Mouse (Mus musculus): ENCODE measurements around the gene Retreg2. TPM values are rescaled to one million over a fixed set of nuclear protein-coding genes. Genes with fewer than 3 reads are reported as not detected.

Retreg2 gene
- polyA plus RNA-seq, 1 experiment from 2014 or later: 136 TPM

DNA sequence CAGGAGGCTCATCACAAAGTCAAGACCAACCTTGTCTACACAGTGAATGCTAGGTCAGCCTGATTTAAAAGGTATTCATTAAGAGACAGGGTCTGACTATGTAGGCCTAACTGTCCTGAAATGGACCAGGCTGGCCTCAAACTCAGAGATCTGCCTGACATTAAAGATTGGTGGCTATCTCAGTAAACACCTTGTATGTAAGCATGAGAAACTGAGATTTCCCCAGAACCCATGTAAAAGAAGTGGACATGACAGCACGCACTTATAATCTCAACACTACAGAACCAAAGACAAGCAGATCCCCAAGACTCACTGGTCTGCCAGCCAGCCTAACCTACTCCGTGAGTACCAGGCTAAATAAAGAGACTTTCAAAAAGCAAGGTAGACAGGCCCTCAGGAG lies 4.1 kb upstream of the Retreg2 start:
- ATAC-seq (ENCODE audit: low FRiP score) (no peak), DNase-seq (ENCODE audit: low spot score) (no peak)
- Histone ChIP-seq H3K9me3 (ENCODE audit: control insufficient read depth, low read length) (no peaks in the 10 kb centered on the region), H3K4me2 (replicated peaks) (no peak overlapping the region), H3K4me1 (replicated peaks; ENCODE audit: control insufficient read depth, insufficient read depth, low read length) (peaks cover 11% of the 10 kb centered on the region), H3K36me3 (replicated peaks; ENCODE audit: control insufficient read depth, insufficient read depth) (peaks cover 47% of the 10 kb centered on the region), H3K9ac (no peak overlapping the region), H3K27me3 (ENCODE audit: control insufficient read depth, insufficient read depth, low read length) (no peaks in the 10 kb centered on the region), H3K4me3 (replicated peaks; ENCODE audit: low read length) (no peak overlapping the region), H3K27ac (no peak overlapping the region)
- 93% methylated on average over 2 of the region's 2 CpGs for WGBS

DNA sequence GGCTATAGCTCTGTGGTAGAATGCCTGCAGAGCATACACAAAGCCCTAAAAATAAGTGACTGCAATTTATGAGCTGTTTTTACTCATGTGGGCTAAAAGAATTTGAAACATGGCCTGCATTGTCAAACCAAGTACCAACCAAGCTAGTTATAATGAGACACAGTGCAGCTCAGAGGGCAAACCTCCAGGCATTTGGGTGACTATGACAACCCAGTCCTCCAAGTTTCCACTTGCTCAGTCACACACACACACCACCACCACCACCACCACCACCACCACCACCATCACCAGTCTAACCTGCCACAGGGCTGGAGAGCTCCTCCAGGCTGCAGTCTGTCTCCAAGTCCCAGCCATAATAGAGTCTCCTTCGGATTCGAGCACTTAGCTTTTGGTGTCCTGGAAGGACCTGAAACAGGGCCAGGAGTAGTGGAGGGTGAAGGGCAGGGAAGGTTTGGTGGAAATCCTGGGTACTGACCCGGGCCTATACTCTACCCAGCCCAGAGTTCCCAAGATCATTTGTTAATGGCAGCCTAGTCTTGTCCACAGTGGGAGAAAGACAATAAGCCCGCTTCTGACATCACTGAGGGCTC lies 1.9 kb upstream of the Retreg2 start:
- ATAC-seq (ENCODE audit: low FRiP score): no peak
- WGBS: 56% methylated on average over 4 of the region's 4 CpGs
- Histone ChIP-seq H3K27ac (peak overlapping the region; percentile 96; the same call in 1 of the 2 replicates), H3K27me3 (ENCODE audit: control insufficient read depth, insufficient read depth, low read length) (no peaks in the 10 kb centered on the region), H3K4me1 (replicated peaks; ENCODE audit: control insufficient read depth, insufficient read depth, low read length) (peaks cover 22% of the 10 kb centered on the region), H3K9ac (peak overlapping the region; percentile 96), H3K9me3 (ENCODE audit: control insufficient read depth, low read length) (no peaks in the 10 kb centered on the region), H3K4me2 (replicated peaks) (peak overlapping the region; percentile 82), H3K4me3 (replicated peaks; ENCODE audit: low read length) (peak overlapping the region; percentile 85), H3K36me3 (replicated peaks; ENCODE audit: control insufficient read depth, insufficient read depth) (peaks cover 57% of the 10 kb centered on the region)
- no peak for DNase-seq (ENCODE audit: low spot score)

- Histone ChIP-seq H3K27me3 (ENCODE audit: control insufficient read depth, insufficient read depth, low read length) (no peaks in the 10 kb centered on the region), H3K36me3 (replicated peaks; ENCODE audit: control insufficient read depth, insufficient read depth) (peaks cover 57% of the 10 kb centered on the region), H3K9ac (peak overlapping the region; percentile 96), H3K4me2 (replicated peaks) (peak overlapping the region; percentile 82), H3K9me3 (ENCODE audit: control insufficient read depth, low read length) (no peaks in the 10 kb centered on the region), H3K4me3 (replicated peaks; ENCODE audit: low read length) (peak overlapping the region; percentile 85), H3K27ac (peak overlapping the region; percentile 96), H3K4me1 (replicated peaks; ENCODE audit: control insufficient read depth, insufficient read depth, low read length) (peaks cover 22% of the 10 kb centered on the region)
- under 1% methylated on average over 53 of the region's 53 CpGs for WGBS
- ATAC-seq (ENCODE audit: low FRiP score): 0 out of 2 replicates have a peak, but pooled peaks have one; percentile 9
- peak; percentile 38 for DNase-seq (ENCODE audit: low spot score)
These were observed 940 bp upstream of the Retreg2 start for GRCm38 (mm10) chr1:75141486-75142190.

GRCm38 (mm10) chr1:75145589-75145988 lies 3.0 kb downstream of the Retreg2 start:
- Histone ChIP-seq H3K36me3 (replicated peaks; ENCODE audit: control insufficient read depth, insufficient read depth) (peaks cover 59% of the 10 kb centered on the region), H3K27me3 (ENCODE audit: control insufficient read depth, insufficient read depth, low read length) (no peaks in the 10 kb centered on the region)
- no peak for ATAC-seq (ENCODE audit: low FRiP score)

DNA sequence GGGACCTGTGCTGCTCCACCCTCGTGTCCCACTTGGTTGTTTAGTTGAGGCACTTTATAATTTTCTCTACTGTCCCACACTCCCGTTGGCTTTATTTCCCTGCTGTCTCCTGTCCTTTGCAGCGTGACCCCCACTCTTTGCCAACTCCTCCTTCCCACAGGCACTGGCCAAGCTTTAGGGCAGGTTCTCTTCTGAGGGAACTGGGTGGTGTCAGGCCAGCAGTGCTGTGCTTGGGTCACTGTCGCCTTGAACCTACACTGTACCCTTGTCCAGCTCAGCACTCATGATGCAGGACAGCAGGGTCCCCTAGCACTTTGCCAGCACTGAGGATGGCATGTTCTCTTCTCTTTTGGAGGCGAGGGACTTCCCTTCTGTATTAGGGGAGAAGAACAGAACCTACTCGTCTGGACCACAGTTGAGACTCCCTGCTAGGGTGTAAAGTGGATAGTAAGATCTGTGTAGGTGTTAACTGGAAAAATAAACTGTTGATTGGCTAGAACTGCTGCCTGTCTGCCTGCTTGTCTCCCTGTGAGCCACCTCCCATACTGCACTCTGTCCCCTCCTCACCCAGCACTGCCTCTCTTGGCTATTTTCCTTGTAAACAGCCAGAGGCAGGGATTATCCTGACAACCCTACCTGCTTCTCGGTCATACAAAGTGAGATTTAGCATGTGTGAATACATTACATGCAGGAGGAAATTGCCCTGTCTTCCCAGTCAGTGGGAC lies 5.0 kb downstream of the Retreg2 start:
- WGBS: 85% methylated on average over 7 of the region's 7 CpGs
- Histone ChIP-seq H3K9me3 (ENCODE audit: control insufficient read depth, low read length) (no peaks in the 10 kb centered on the region), H3K9ac (no peak overlapping the region), H3K4me3 (replicated peaks; ENCODE audit: low read length) (no peak overlapping the region), H3K36me3 (replicated peaks; ENCODE audit: control insufficient read depth, insufficient read depth) (peaks cover 59% of the 10 kb centered on the region), H3K4me1 (replicated peaks; ENCODE audit: control insufficient read depth, insufficient read depth, low read length) (peaks cover 11% of the 10 kb centered on the region), H3K27me3 (ENCODE audit: control insufficient read depth, insufficient read depth, low read length) (no peaks in the 10 kb centered on the region), H3K27ac (no peak overlapping the region), H3K4me2 (replicated peaks) (no peak overlapping the region)
- DNase-seq (ENCODE audit: low spot score): no peak
- ATAC-seq (ENCODE audit: low FRiP score): no peak

More at GRCm38 (mm10) chr1:75145589-75145988, 3.0 kb downstream of the Retreg2 start:
- no peaks in the 10 kb centered on the region for H3K9me3 ChIP-seq (ENCODE audit: control insufficient read depth, low read length)
- H3K9ac ChIP-seq: no peak overlapping the region
- 92% methylated on average over 3 of the region's 3 CpGs for WGBS
- H3K4me2 ChIP-seq (replicated peaks): no peak overlapping the region
- no peak overlapping the region for H3K4me3 ChIP-seq (replicated peaks; ENCODE audit: low read length)
- no peak overlapping the region for H3K27ac ChIP-seq
- no peak for DNase-seq (ENCODE audit: low spot score)
- H3K4me1 ChIP-seq (replicated peaks; ENCODE audit: control insufficient read depth, insufficient read depth, low read length): peaks cover 19% of the 10 kb centered on the region

GRCm38 (mm10) chr1:75148727-75149126 lies 6.1 kb downstream of the Retreg2 start:
- H3K27ac ChIP-seq: no peak overlapping the region
- no peak for DNase-seq (ENCODE audit: low spot score)
- WGBS: 94% methylated on average over 4 of the region's 4 CpGs
- H3K27me3 ChIP-seq (ENCODE audit: control insufficient read depth, insufficient read depth, low read length): no peaks in the 10 kb centered on the region
- H3K4me1 ChIP-seq (replicated peaks; ENCODE audit: control insufficient read depth, insufficient read depth, low read length): peaks cover 8% of the 10 kb centered on the region
- H3K4me2 ChIP-seq (replicated peaks): no peak overlapping the region
- H3K4me3 ChIP-seq (replicated peaks; ENCODE audit: low read length): no peak overlapping the region
- no peak overlapping the region for H3K9ac ChIP-seq
- H3K36me3 ChIP-seq (replicated peaks; ENCODE audit: control insufficient read depth, insufficient read depth): peaks cover 59% of the 10 kb centered on the region
- ATAC-seq (ENCODE audit: low FRiP score): no peak
- no peaks in the 10 kb centered on the region for H3K9me3 ChIP-seq (ENCODE audit: control insufficient read depth, low read length)

DNA sequence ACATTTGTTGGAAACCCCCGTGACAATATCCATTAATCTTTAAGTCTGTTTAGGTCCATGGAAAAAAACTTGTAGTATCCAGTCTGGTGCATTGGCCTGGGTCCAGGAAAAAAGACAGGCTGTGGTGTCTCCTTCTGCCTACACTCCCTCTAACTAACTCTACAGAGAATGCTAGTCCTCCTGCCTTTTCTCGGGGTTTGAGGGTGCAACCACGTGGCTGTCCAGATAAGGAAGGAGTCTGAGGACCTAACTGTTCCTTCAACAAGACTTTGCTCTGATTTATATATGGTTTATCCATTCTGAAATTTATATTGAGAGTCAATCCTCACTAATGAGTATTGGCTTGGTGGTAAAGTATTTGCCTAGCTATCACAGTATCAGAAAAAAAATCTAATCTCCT lies 13.3 kb downstream of the Retreg2 start:
- H3K27me3 ChIP-seq (ENCODE audit: control insufficient read depth, insufficient read depth, low read length): no peaks in the 10 kb centered on the region
- H3K4me3 ChIP-seq (replicated peaks; ENCODE audit: low read length): no peak overlapping the region
- no peak overlapping the region for H3K27ac ChIP-seq
- H3K4me2 ChIP-seq (replicated peaks): no peak overlapping the region
- no peaks in the 10 kb centered on the region for H3K4me1 ChIP-seq (replicated peaks; ENCODE audit: control insufficient read depth, insufficient read depth, low read length)
- WGBS: 74% methylated on average over 3 of the region's 3 CpGs
- no peak overlapping the region for H3K9ac ChIP-seq
- ATAC-seq (ENCODE audit: low FRiP score) (no peak), DNase-seq (ENCODE audit: low spot score) (no peak)
- no peaks in the 10 kb centered on the region for H3K36me3 ChIP-seq (replicated peaks; ENCODE audit: control insufficient read depth, insufficient read depth)
- H3K9me3 ChIP-seq (ENCODE audit: control insufficient read depth, low read length): no peaks in the 10 kb centered on the region

DNA sequence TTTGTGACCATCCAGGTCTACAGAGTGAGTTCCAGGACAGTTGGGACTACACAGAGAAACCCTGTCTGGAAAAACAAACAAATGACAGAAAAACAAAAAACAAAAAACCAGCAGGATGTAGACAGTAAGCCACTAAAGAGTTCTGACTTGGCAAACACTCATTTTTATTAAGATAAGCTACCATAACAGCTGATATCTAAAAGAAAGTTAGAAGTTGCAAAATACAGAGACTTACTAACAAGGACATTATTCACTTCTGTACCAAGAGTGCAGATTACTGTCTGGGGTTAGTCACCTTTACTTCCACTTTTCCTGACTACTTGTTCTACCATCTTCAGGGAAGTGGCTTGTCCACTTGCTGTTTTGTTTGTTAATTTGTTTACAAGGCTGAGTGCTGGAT lies 16.4 kb downstream of the Retreg2 start:
- no peak overlapping the region for H3K4me2 ChIP-seq (replicated peaks)
- no peaks in the 10 kb centered on the region for H3K4me1 ChIP-seq (replicated peaks; ENCODE audit: control insufficient read depth, insufficient read depth, low read length)
- no peak overlapping the region for H3K4me3 ChIP-seq (replicated peaks; ENCODE audit: low read length)
- H3K27ac ChIP-seq: no peak overlapping the region
- ATAC-seq (ENCODE audit: low FRiP score): no peak
- H3K36me3 ChIP-seq (replicated peaks; ENCODE audit: control insufficient read depth, insufficient read depth): no peaks in the 10 kb centered on the region
- H3K9ac ChIP-seq: no peak overlapping the region
- H3K27me3 ChIP-seq (ENCODE audit: control insufficient read depth, insufficient read depth, low read length): no peaks in the 10 kb centered on the region
- no peaks in the 10 kb centered on the region for H3K9me3 ChIP-seq (ENCODE audit: control insufficient read depth, low read length)
- DNase-seq (ENCODE audit: low spot score): no peak

GRCm38 (mm10) chr1:75159540-75160255 lies 17.1 kb downstream of the Retreg2 start:
- Histone ChIP-seq H3K4me1 (replicated peaks; ENCODE audit: control insufficient read depth, insufficient read depth, low read length) (no peaks in the 10 kb centered on the region), H3K4me3 (replicated peaks; ENCODE audit: low read length) (no peak overlapping the region), H3K4me2 (replicated peaks) (no peak overlapping the region), H3K27ac (no peak overlapping the region), H3K9ac (no peak overlapping the region), H3K9me3 (ENCODE audit: control insufficient read depth, low read length) (no peaks in the 10 kb centered on the region), H3K36me3 (replicated peaks; ENCODE audit: control insufficient read depth, insufficient read depth) (no peaks in the 10 kb centered on the region), H3K27me3 (ENCODE audit: control insufficient read depth, insufficient read depth, low read length) (no peaks in the 10 kb centered on the region)
- DNase-seq (ENCODE audit: low spot score) (no peak), ATAC-seq (ENCODE audit: low FRiP score) (no peak)
- WGBS: 73% methylated on average over 5 of the region's 5 CpGs

All from hindbrain, embryonic 14.5 days (tissue).